Mouse (Mus musculus): ENCODE measurements at regions not wholly inside any gene's neighbourhood (a gene's known extent, or its start where the extent isn't known, plus 50 kb on each side); places are given as distances from the start of the nearest gene placed in this dataset.

DNA sequence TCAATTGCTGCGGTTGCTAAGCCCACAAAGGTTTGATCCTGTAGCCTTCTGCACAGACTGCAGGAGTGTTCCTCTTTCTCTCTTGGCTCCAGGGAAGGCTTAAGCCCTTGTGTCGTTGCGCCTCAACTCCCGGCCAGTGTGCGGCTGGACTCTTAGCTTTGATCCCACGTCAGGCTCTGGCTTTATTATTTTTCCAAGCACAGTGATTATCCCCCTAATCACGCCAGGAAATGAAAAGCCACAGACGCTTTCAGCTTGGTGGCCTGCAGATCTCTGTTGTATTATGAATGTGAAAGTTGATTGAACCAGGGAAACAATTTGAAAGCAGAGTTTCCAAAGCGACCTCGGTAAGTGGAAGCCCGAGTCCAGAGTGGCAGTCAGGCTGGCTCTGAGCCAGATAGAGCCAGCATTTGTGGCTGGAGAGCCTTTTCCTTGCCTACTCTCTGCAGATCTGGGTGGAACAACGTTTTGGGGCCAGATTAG, 676.7 kb upstream of the Fam160b2 start:
- no peak for TF ChIP-seq CTCF (IDR thresholded peaks at IDR 0.05; ENCODE audit: borderline replicate concordance, insufficient read depth, low read length)
- no peak for TF ChIP-seq POLR2A (IDR thresholded peaks at IDR 0.05; ENCODE audit: low read depth, low read length)
